Mouse (Mus musculus) layer of hippocampus, adult 6 months (tissue): ENCODE results near the gene Rbmxl2. TPM values are rescaled to one million over a fixed set of nuclear protein-coding genes. Genes with fewer than 3 reads are reported as not detected.

Experiments
- long read RNA-seq, 2 experiments: library from polyadenylated mRNA; unstranded; transcript quantifications; one replicate each; pipeline ENCODE4 v2.0.0; 2019 to 2020
- polyA plus RNA-seq: library from polyadenylated mRNA; unstranded; fragments of <200 nt; fragmentation: Nextera tagmentation; gene quantifications from 2 replicates; pipeline ENCODE4 v1.2.3, GENCODE M21; 2021

Rbmxl2 gene
- not detected in 2 replicates for polyA plus RNA-seq
- long read RNA-seq, experiment 1 = 0 reads
- long read RNA-seq, experiment 2 = 0 reads

DNA sequence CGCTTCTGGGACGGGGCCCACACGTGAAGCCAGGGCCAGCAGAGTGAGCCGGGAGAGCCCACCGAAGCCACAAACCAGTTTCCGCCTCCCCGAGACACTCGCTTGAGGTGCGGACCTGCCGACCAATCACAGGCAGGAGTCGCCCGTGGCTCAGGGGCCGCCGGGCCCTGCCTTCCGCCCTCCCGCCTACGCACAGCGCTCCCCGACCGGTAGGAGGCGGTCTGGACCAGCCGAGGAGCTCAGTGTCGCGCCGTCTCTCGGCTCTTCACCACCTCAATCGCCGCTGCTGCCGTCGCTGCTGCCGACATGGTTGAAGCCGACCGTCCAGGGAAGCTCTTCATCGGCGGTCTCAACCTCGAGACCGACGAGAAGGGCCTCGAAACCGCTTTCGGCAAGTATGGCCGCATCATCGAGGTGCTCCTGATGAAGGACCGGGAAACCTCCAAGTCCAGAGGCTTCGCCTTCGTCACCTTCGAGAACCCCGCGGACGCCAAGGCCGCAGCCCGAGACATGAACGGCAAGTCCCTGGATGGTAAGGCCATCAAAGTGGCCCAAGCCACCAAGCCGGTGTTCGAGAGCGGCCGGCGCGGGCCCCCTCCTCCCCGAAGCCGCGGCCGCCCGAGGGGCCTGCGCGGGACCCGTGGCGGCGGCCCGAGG is at the start of gene Rbmxl2:
TSS of gene Rbmxl2 (plus strand) at position 242 of the 657 bp plus-strand sequence.

DNA sequence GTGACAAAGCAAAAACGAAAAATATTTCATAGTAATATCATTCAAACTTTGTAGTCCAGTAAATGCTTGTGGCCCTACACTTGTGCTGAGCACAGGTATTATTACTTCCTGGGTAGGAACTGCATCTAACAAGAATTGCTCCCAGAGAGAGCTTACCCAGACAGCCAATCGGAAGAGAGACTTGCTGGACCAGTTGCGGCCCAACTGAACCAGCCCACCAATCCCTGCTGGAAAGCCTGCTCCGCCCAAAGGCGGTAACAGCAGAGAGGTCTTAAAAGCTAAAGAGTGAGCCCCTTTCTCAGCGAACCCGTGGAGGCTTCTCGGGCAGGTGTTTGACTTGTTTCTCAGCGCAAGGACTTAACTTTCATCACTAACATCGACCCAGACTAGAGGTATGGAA is 42.6 kb upstream of the Rbmxl2 start, which contains the start of gene Nlrp14:
TSS of gene Nlrp14 (plus strand) at position 301 of the 400 bp plus-strand sequence.

Other genes starting within 250 kb of the Rbmxl2 start
- gene Olfr6, start 245.5 kb upstream of the Rbmxl2 start, polyA plus RNA-seq = not detected in 2 replicates
- gene Olfr711, start 234.0 kb upstream of the Rbmxl2 start, polyA plus RNA-seq = not detected in 2 replicates
- not detected in 2 replicates for gene Olfr2, start 203.4 kb upstream of the Rbmxl2 start, polyA plus RNA-seq
- not detected in 2 replicates for gene Olfr713, start 178.3 kb upstream of the Rbmxl2 start, polyA plus RNA-seq
- not detected in 2 replicates for gene Olfr714, start 138.5 kb upstream of the Rbmxl2 start, polyA plus RNA-seq
- not detected in 2 replicates for gene Olfr17, start 116.2 kb upstream of the Rbmxl2 start, polyA plus RNA-seq
- not detected in 2 replicates for gene Olfr715b, start 99.1 kb upstream of the Rbmxl2 start, polyA plus RNA-seq
- gene Olfr715, start 78.4 kb upstream of the Rbmxl2 start, polyA plus RNA-seq = not detected in 2 replicates
- gene Olfr716, start 71.1 kb upstream of the Rbmxl2 start, polyA plus RNA-seq = not detected in 2 replicates
- not detected in 2 replicates for gene Nlrp14, start 42.5 kb upstream of the Rbmxl2 start, polyA plus RNA-seq
- gene Syt9, start 161.3 kb downstream of the Rbmxl2 start, polyA plus RNA-seq = 1.1 and 1.3 TPM in 2 replicates